Mouse (Mus musculus) neural tube, embryonic 11.5 days (tissue): ENCODE results near the gene Ttf2. TPM values are rescaled to one million over a fixed set of nuclear protein-coding genes. Genes with fewer than 3 reads are reported as not detected.

Experiments
- ATAC-seq: fragments of 200-750 bp; cut with Nextera tagmentation; 2 replicates; pipeline ENCODE4 v1.8.0; 2017; ENCODE audit warnings: moderate number of reproducible peaks, mild to moderate bottlenecking, moderate TSS enrichment, moderate library complexity; ENCODE audit not compliant: insufficient read depth, low FRiP score, low TSS enrichment
- DNase-seq: peaks from one replicate; pipeline ENCODE4 v3.0.0-alpha.2; 2015; ENCODE audit warnings: low spot score
- H3K27ac ChIP-seq: fragments of 300-500 bp; sonication (generic); 2 replicates; pipeline ENCODE4 v1.5.1; 2014; ENCODE audit warnings: low read depth, mild to moderate bottlenecking, low read length
- H3K27me3 ChIP-seq: fragments of 300-500 bp; sonication (generic); 2 replicates; pipeline ENCODE4 v1.6.1; 2014; ENCODE audit warnings: mild to moderate bottlenecking, low read length, mixed read lengths; ENCODE audit not compliant: control insufficient read depth, insufficient read depth
- H3K36me3 ChIP-seq: fragments of 300-500 bp; sonication (generic); 2 replicates; pipeline ENCODE4 v1.6.1; 2014; ENCODE audit warnings: mild to moderate bottlenecking, low read length, moderate library complexity, mixed read lengths; ENCODE audit not compliant: control insufficient read depth, insufficient read depth
- H3K4me1 ChIP-seq: fragments of 300-500 bp; sonication (generic); 2 replicates; pipeline ENCODE4 v1.6.1; 2014; ENCODE audit warnings: low read length, mixed read lengths; ENCODE audit not compliant: control insufficient read depth, insufficient read depth
- H3K4me2 ChIP-seq: fragments of 300-500 bp; sonication (generic); 2 replicates; pipeline ENCODE4 v1.6.1; 2014; ENCODE audit warnings: low read depth, mild to moderate bottlenecking, moderate library complexity
- H3K4me3 ChIP-seq: fragments of 300-500 bp; sonication (generic); 2 replicates; pipeline ENCODE4 v1.5.1; 2014; ENCODE audit warnings: low read depth, low read length
- H3K9ac ChIP-seq: fragments of 300-500 bp; sonication (generic); 2 replicates; pipeline ENCODE4 v1.6.1; 2014; ENCODE audit warnings: mild to moderate bottlenecking, low read length
- H3K9me3 ChIP-seq: fragments of 300-500 bp; sonication (generic); 2 replicates; pipeline ENCODE4 v1.6.1; 2016; ENCODE audit warnings: low read length; ENCODE audit not compliant: control insufficient read depth
- WGBS: fragments of 180-500 bp; shearing (Covaris S2); extraction: QIAGEN DNeasy Blood & Tissue Kit; methylation state at CpG from one replicate; pipeline ENCODE4 v1.1.7; 2014; 5-methylcytosine and 5-hydroxymethylcytosine counted together
- polyA plus RNA-seq: library from polyadenylated mRNA; unstranded; fragments of >200 nt; fragmentation: Nextera tagmentation; extraction: Ambion mirVana; gene quantifications from 2 replicates; pipeline ENCODE4 v1.2.1, GENCODE M21; 2014

Gene Ttf2
- polyA plus RNA-seq, 1 experiment from 2014 or later: 25.4 TPM

GRCm38 (mm10) chr3:100889234-100889633 is 80.2 kb downstream of the Ttf2 start:
- Histone ChIP-seq H3K4me2 (no peak overlapping the region), H3K36me3 (no peaks in the 10 kb centered on the region), H3K27me3 (no peaks in the 10 kb centered on the region), H3K9me3 (no peaks in the 10 kb centered on the region), H3K9ac (no peak overlapping the region), H3K27ac (no peak overlapping the region), H3K4me1 (no peaks in the 10 kb centered on the region), H3K4me3 (no peak overlapping the region)
- no peak for DNase-seq
- WGBS: 94% methylated on average over 1 of the region's 1 CpGs
- ATAC-seq: no peak

Other genes with a start within 250 kb of the Ttf2 start
- 0.15 TPM in 1 of 2 replicates, not detected in the other for gene Vtcn1, start 144.2 kb downstream of the Ttf2 start, polyA plus RNA-seq
- 5.0 TPM in 2 replicates for gene Trim45, start 47.5 kb downstream of the Ttf2 start, polyA plus RNA-seq
- 0.11 TPM in 1 of 2 replicates, not detected in the other for gene Cd101, start 59.9 kb upstream of the Ttf2 start, polyA plus RNA-seq
- gene Ptgfrn, start 140.6 kb upstream of the Ttf2 start, polyA plus RNA-seq: 3.1 and 3.6 TPM in 2 replicates